Mouse (Mus musculus): ENCODE measurements around the gene Ifna4. TPM values are rescaled to one million over a fixed set of nuclear protein-coding genes. Genes with fewer than 3 reads are reported as not detected.

The Ifna4 gene
- not detected in 2 replicates for polyA plus RNA-seq (2012; rRNA removed)

DNA sequence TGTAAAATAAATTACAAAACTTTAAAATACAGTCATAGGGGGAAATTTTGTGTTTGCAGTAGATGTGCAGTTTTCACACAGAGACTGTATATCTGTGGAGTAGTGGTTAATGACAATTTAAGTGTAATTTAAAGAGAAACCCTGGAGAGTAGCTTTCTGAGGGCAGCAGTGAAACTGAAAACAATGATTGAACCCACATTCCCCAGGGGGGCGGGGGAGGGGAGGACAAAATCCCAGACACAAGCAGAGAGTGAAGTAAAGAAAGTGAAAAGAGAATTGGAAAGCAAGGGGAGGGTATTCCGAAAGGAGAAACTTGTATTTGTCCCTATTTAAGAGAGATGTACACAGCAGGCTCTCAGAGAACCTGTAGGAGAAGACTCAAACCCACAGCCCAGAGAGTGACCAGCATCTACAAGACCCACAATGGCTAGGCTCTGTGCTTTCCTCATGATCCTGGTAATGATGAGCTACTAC is at the start of gene Ifna4:
Ifna4 (plus strand) TSS at position 424 of the 474 bp plus-strand sequence.

DNA sequence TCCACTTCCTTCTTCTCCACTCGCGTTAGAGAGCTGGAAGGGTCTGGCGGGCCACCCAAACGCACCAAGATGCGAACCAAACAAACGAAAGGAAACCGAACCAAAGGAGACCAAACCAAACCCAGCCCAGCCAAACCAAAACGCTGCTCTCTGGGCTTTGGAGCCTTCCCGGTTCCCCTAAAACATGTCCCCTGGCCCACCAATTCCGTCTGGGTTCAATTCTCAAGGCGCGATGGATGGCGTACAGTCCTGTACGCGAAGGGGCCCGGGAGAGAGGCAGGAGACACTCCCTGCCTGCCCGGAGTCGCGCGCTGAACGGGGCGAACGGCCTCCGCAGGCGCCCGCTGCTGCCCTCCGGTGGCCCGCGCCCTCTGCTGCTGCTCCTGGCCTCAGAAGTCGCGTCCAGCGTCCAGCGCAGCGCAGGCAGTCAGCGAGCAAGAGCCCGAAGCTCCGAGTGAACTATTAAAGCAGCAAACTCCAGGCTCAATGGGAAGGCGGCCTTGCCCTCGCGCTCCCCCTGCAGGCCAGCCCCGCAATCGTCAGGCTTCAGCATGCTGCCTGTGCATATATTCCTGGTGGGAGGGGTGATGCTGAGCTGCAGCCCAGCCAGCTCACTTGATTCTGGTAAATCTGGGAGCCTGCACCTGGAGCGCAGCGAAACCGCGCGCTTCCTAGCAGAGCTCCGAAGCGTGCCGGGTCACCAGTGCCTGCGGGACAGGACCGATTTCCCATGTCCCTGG is 47.6 kb upstream of the Ifna4 start, which contains the start of gene Gm13275:
Gm13275 (plus strand) TSS at position 552 of the 740 bp plus-strand sequence.

DNA sequence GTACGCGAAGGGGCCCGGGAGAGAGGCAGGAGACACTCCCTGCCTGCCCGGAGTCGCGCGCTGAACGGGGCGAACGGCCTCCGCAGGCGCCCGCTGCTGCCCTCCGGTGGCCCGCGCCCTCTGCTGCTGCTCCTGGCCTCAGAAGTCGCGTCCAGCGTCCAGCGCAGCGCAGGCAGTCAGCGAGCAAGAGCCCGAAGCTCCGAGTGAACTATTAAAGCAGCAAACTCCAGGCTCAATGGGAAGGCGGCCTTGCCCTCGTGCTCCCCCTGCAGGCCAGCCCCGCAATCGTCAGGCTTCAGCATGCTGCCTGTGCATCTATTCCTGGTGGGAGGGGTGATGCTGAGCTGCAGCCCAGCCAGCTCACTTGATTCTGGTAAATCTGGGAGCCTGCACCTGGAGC is 44.6 kb upstream of the Ifna4 start, which contains the start of gene Gm13279:
Gm13279 (plus strand) TSS at position 301 of the 400 bp plus-strand sequence.

DNA sequence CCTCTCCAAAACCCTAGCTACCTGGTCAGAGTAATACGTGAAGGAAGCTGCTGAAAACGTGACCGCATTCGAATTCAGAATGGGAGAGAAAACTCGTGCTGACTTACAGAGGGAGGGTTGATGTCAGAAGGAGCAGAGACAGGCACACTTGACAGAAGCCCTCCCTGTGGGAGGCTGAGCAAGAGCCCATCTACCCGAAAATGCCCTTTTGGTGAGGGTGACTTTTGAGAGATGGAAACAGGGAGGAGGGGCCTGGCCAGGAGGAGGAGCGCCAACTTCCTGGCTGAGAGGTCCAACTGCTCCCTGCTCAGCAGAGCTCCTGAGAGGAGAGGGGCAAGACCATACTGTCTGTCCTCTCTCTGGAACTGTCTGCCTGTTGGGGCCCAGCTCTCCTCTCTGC is 42.3 kb upstream of the Ifna4 start, which contains the start of gene Gm13285:
Gm13285 (plus strand) TSS at position 301 of the 400 bp plus-strand sequence.

GRCm38 (mm10) chr4:88802954-88803353 is 38.7 kb upstream of the Ifna4 start, which contains the start of gene Gm13287:
TSS of gene Gm13287 (plus strand) at chr4:88803254.

DNA sequence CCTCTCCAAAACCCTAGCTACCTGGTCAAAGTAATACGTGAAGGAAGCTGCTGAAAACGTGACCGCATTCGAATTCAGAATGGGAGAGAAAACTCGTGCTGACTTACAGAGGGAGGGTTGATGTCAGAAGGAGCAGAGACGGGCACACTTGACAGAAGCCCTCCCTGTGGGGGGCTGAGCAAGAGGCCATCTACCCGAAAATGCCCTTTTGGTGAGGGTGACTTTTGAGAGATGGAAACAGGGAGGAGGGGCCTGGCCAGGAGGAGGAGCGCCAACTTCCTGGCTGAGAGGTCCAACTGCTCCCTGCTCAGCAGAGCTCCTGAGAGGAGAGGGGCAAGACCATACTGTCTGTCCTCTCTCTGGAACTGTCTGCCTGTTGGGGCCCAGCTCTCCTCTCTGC is 36.4 kb upstream of the Ifna4 start, which contains the start of gene Gm13288:
Gm13288 (plus strand) TSS at position 301 of the 400 bp plus-strand sequence.

GRCm38 (mm10) chr4:88815928-88816327 is 25.7 kb upstream of the Ifna4 start, which contains the start of gene Ifna7:
TSS of gene Ifna7 (plus strand) at chr4:88816228.

DNA sequence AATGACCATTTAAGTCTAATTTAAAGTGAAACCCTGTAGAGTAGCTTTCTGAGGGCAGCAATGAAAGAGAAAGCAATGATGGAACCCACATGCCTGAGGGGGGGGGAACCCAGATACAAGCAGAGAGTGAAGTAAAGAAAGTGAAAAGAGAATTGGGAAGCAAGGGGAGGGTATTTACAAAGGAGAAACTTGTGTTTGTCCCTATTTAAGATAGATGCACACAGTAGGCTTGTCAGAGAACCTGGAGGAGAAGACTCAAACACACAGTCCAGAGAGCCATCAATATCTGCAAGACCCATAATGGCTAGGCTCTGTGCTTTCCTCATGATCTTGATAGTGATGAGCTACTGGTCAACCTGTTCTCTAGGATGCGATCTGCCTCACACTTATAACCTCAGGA is 22.0 kb upstream of the Ifna4 start, which contains the start of gene Ifna11:
Ifna11 (plus strand) TSS at position 301 of the 400 bp plus-strand sequence.

GRCm38 (mm10) chr4:88827116-88827515 is 14.5 kb upstream of the Ifna4 start, which contains the start of gene Ifna6:
TSS of gene Ifna6 (plus strand) at chr4:88827416.

GRCm38 (mm10) chr4:88835225-88835624 is 6.4 kb upstream of the Ifna4 start, which contains the start of gene Ifna5:
TSS of gene Ifna5 (plus strand) at chr4:88835525.

GRCm38 (mm10) chr4:88849698-88850097 is 8.0 kb downstream of the Ifna4 start, which contains the start of gene Ifna1:
TSS of gene Ifna1 (plus strand) at chr4:88850087.

DNA sequence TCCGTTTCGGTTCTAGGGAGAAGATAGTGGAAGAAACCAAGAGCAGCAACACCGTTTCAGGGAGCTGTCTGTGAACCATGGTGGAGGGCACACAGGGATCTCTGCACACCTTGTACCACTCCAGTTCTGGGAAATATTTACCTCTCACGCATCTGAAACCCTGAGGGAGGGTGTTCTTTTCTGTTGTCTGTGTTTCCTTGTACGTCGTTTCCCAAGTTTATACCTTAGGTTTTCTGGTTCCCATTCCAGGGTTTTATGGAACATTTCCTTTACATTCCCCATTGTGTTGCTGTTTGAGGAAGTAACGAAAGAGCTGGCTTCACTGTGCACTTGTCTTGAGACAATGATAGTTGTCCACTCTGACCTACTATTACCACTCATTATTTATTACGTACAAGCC is 38.4 kb downstream of the Ifna4 start, which contains the start of gene Ifne:
Ifne (minus strand) TSS at position 101 of the 400 bp plus-strand sequence.

Other genes starting within 250 kb of the Ifna4 start
- not detected in 2 replicates for gene Ifna9, start 249.5 kb upstream of the Ifna4 start, polyA plus RNA-seq (2012; rRNA removed)
- not detected in 2 replicates for gene Ifna12, start 238.5 kb upstream of the Ifna4 start, polyA plus RNA-seq (2012; rRNA removed)
- gene C87499, start 207.4 kb upstream of the Ifna4 start, polyA plus RNA-seq (2012; rRNA removed): not detected in 2 replicates
- gene Ifna13, start 197.4 kb upstream of the Ifna4 start, polyA plus RNA-seq (2012; rRNA removed): not detected in 2 replicates
- gene Ifna16, start 164.9 kb upstream of the Ifna4 start, polyA plus RNA-seq (2012; rRNA removed): not detected in 2 replicates
- gene Ifna2, start 157.9 kb upstream of the Ifna4 start, polyA plus RNA-seq (2012; rRNA removed): not detected in 2 replicates
- gene Ifnab, start 150.5 kb upstream of the Ifna4 start, polyA plus RNA-seq (2012; rRNA removed): not detected in 2 replicates
- 1.2 and 1.6 TPM in 2 replicates for gene Gm26566, start 120.1 kb upstream of the Ifna4 start, polyA plus RNA-seq (2012; rRNA removed)
- gene Klhl9, start 119.4 kb upstream of the Ifna4 start, polyA plus RNA-seq (2012; rRNA removed): 43.1 and 44.2 TPM in 2 replicates
- gene Gm13271, start 87.0 kb upstream of the Ifna4 start, polyA plus RNA-seq (2012; rRNA removed): not detected in 2 replicates
- 0.06 TPM in 1 of 2 replicates, not detected in the other for gene Gm13283, start 81.7 kb upstream of the Ifna4 start, polyA plus RNA-seq (2012; rRNA removed)
- not detected in 2 replicates for gene Gm13290, start 68.0 kb upstream of the Ifna4 start, polyA plus RNA-seq (2012; rRNA removed)
- not detected in 2 replicates for gene Gm13289, start 64.9 kb upstream of the Ifna4 start, polyA plus RNA-seq (2012; rRNA removed)
- gene Gm13272, start 62.0 kb upstream of the Ifna4 start, polyA plus RNA-seq (2012; rRNA removed): not detected in 2 replicates
- not detected in 2 replicates for gene Ifnz, start 59.7 kb upstream of the Ifna4 start, polyA plus RNA-seq (2012; rRNA removed)
- not detected in 2 replicates for gene Gm13276, start 56.2 kb upstream of the Ifna4 start, polyA plus RNA-seq (2012; rRNA removed)
- gene Gm13277, start 53.2 kb upstream of the Ifna4 start, polyA plus RNA-seq (2012; rRNA removed): not detected in 2 replicates
- not detected in 2 replicates for gene Gm13278, start 50.3 kb upstream of the Ifna4 start, polyA plus RNA-seq (2012; rRNA removed)
- gene Gm13275, start 47.4 kb upstream of the Ifna4 start, polyA plus RNA-seq (2012; rRNA removed): not detected in 2 replicates
- gene Gm13279, start 44.5 kb upstream of the Ifna4 start, polyA plus RNA-seq (2012; rRNA removed): not detected in 2 replicates
- gene Gm13285, start 42.2 kb upstream of the Ifna4 start, polyA plus RNA-seq (2012; rRNA removed): not detected in 2 replicates
- gene Gm13287, start 38.6 kb upstream of the Ifna4 start, polyA plus RNA-seq (2012; rRNA removed): not detected in 2 replicates
- gene Gm13288, start 36.3 kb upstream of the Ifna4 start, polyA plus RNA-seq (2012; rRNA removed): 0.01 TPM in 1 of 2 replicates, not detected in the other
- gene Ifna7, start 25.6 kb upstream of the Ifna4 start, polyA plus RNA-seq (2012; rRNA removed): not detected in 2 replicates
- gene Ifna11, start 21.9 kb upstream of the Ifna4 start, polyA plus RNA-seq (2012; rRNA removed): not detected in 2 replicates
- gene Ifna6, start 14.4 kb upstream of the Ifna4 start, polyA plus RNA-seq (2012; rRNA removed): not detected in 2 replicates
- gene Ifna5, start 6.3 kb upstream of the Ifna4 start, polyA plus RNA-seq (2012; rRNA removed): not detected in 2 replicates
- not detected in 2 replicates for gene Ifna1, start 8.2 kb downstream of the Ifna4 start, polyA plus RNA-seq (2012; rRNA removed)
- not detected in 2 replicates for gene Ifne, start 38.3 kb downstream of the Ifna4 start, polyA plus RNA-seq (2012; rRNA removed)